Mouse (Mus musculus): ENCODE data around the gene Kxd1.
"Not testable (repeated sequence)": the region's sequence is repeated elsewhere in the genome, so short reads cannot be mapped to it uniquely, and the experiment has no call there.

Kxd1 gene

DNA sequence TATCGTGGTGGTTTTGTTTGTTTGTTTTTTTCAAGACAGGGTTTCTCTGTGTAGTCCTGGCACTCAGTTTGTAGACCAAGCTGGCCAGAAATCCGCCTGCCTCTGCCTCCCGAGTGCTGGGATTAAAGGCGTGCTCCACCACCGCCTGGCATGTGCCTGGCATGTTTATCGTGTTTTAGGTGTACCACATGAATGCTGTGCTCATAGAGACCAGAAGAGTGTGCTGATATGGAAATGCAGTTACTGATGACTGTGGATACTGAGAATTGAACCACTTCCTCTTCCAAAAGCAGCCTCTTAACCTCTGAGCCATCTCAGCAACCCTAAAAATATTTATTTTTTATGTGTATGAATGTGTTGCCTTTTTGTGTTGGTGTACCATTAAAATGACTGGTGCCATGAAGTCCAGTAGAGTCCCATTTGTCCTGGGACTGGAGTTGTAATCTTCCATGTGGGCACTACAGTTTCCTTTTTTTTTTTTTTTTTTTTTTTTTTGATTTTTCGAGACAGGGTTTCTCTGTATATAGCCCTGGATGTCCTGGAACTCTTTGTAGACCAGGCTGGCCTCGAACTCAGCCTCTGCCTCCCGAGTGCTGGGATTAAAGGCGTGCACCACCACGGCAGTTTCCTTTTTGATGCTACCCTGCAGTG lies 15.4 kb downstream of the Kxd1 start:
- DNase-seq, result no peak

DNA sequence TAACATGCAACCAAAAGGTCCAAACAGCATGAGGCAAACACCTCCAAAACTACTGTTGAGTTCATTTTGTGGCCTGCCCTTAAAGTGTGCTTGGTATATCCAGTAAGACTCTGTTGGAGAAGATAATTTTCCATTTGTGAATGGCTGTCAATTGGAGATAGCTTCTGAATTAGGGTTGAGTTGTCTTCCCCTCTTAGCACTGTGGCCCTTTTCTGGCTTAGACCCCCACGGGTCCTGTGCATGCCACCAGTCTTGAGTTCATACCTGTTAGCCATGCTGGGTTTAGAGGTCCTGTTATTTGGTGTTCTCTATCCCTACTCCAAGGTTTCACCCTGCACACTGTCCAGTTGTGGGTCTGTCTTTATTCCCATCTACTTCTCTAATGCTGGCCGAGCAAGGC lies 16.0 kb downstream of the Kxd1 start:
- no peak for DNase-seq

DNA sequence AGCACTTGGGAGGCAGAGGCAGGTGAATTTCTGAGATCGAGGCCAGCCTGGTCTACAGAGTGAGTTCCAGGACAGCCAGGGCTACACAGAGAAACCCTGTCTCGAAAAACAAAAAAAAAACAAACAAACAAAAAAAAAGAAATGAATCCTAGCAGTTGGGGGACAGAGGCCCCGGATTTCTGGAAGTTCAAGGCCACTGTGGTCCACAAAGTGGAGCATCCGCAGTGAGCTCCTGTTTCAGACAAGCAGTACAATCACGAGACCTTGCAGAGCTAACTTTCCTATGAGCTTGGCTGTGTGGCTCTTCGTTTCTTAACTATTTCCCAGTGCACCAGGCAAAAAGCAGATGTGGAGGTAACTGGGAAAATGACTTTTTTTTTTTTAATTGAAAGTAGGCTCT lies 16.6 kb downstream of the Kxd1 start:
- DNase-seq, result not testable (repeated sequence)

DNA sequence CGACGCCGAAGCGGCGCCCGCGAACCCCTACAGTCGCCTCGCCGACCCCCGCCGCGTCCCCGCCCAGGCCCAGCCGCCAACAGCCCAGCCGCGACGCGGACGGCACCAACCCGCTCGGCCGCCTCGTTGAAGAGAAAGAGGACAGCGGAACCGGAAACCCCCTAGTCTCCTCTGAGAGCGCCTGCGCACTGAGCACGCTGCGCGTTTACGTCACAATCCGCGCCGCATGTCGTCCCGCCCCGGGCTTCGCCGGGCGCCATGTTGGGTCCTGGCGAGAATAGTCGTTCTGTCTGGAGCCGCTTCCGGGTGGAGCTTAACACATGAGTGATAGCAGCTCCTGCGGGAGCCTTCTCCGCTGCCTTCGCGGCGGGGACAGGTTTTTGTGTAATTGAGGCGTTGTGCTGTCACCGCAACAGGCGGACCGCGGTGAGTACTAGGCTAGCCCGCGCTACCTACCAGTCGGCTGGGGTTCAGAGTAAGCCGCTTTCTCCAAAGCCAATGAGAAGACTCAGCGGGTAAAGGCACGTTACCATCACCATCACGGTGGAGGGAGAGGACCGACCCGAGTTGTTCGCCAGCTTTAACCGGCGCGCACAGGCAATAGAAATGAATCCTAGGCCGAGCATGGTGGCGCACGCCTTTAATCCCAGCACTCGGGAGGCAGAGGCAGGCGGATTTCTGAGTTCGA lies 17.4 kb downstream of the Kxd1 start, which contains the start of gene Uba52:
Gene Uba52, minus strand, starts transcription at position 574 of the 688 bp plus-strand sequence.
- DNase-seq, result peak; percentile 99

DNA sequence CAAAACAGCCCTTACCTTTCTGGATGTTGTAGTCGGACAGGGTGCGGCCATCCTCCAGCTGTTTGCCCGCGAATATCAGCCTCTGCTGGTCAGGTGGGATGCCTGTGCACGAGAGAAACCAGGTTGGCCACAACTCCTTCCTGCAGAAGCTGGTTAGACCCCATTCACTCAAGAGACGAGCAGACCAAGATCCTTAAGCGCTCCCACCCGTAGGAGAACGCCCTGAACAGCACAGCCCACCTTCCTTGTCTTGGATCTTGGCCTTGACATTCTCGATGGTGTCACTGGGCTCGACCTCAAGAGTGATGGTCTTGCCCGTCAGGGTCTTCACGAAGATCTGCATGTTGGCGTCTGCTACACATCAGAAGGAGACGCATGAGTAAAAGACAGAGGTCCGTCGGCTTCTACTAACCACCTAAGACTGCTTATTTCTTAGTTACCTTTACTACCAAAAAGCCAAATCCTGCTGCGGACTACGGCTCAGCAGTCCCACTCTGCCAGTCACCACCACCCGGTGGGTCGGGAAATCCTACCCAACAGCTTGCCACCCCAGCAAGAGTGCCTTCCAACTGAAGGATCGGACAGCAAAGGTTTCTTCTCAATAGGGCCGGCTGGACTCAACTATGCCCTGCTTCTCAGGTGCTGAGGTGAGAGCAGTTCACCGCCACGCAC lies 18.3 kb downstream of the Kxd1 start:
- DNase-seq, result no peak

DNA sequence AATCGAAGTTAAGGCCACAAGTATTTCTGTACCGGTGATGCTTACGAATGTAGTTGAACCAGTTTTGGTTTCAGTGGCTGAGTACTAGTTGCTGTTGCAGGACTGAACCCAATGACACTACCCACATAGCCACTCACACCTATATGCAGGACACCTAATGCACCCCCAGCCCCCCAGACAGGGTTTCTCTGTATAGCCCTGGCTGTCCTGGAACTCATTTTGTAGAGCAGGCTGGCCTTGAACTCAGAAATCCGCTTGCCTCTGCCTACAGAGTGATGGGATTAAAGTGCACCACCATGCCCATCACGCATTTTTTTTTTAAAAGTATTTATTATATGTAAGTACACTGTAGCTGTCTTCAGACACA lies 20.7 kb downstream of the Kxd1 start:
- DNase-seq, result no peak

DNA sequence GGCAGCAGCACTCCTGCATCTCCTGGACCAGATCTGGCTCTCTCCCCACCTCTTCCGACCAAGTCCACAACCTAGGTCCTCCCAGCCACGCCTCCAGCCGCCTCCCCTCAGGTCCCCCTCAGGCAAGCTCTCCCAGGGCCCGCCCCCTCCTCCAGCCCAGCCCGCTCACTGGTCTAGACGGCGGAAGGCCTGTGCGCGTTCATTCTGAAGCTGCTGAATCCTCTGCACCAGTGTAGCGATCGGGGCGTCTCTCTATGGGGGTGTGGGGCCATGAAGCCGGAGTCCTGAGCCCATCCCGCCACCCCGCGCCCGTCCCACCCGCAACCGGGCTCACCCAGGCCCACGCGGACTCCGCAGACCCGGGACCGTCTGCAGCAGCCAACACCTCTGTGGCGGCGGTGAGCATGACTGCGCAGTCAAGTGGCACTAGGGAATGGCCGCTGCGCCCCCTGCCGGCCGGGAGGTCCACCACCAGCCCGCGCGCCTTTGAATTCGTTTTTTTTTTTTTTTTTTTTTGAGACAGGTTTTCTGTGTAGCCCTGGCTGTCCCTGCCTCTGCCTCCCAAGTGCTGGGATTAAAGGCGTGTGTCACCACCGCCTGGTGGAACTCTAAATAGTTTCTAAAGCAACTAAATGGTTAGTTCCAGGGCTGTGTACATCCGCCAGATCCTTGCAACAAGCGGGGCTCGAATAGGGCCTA lies 21.3 kb downstream of the Kxd1 start, which contains the start of gene Rex1bd:
Gene Rex1bd, minus strand, starts transcription at position 425 of the 699 bp plus-strand sequence.
- DNase-seq, result peak; percentile 95

DNA sequence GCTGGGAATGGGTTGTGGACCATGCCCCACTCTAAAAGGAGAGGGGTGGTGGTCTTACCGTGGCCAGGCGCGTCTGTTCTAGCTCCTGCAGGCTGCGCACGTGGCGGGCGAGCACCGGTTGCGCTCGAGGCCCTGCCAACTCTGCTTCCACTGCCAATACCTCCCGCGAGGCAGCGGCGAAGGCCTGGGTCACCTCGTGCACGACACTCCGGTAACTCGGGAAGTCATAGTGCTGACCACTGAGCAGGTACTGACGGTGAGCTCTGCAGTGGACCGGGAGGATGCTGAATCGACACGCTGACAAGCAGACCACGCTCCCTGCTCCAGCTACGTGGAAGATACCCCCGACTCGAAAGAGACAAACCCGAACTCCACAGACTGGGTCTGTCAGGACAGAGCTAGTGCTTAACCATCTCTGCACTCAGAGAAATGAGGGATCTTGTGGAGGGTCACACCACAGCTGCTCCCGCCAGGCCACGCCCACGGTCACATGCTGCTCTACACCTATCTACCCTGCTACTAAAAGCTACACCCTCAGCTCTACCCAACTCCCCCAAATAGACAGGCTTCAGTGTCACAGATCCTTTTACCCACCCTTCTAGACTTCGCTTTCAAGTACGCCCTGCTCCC lies 21.9 kb downstream of the Kxd1 start:
- DNase-seq, result no peak

DNA sequence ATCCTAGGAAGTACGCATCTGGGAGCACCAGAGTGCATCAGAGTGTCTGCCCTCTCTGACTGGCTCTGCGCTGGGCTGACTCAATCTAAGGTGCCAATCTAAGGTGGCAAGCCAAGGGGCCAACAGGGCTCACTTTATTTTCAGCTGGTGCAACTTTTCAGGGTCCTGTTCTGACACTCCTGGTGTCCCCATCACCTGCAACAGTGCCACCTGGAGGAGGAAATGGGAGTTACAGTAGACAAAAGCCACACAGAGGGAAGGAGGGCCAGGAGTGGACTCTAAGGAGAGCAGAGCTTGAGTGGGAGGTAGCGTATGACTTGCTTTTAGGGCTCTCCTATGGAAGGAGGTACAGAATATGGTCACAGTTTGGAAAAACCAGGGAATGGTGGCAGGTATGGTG lies 22.9 kb downstream of the Kxd1 start:
- DNase-seq, result peak; percentile 80

DNA sequence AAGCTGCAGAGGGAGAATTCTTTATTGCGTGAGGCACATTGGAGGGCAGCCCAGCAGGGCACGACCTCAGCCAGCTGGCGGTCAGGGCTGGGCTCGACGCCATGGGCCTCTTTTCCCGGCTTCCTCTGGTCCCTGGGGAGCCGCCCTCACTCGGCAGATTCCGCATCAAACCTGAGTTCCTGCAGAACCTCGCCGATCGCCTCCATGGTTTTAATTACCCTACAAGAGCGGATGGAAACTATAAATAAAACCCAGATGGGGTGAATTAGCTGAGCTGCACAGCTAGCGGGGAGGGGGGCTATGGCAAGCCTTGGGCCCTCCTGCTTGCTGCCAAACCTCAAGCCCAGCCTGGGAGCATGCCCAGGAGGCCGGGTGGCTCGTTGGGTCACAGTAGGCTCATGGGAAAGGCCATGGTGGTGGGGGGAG lies 23.5 kb downstream of the Kxd1 start:
- DNase-seq, result peak; percentile 81

DNA sequence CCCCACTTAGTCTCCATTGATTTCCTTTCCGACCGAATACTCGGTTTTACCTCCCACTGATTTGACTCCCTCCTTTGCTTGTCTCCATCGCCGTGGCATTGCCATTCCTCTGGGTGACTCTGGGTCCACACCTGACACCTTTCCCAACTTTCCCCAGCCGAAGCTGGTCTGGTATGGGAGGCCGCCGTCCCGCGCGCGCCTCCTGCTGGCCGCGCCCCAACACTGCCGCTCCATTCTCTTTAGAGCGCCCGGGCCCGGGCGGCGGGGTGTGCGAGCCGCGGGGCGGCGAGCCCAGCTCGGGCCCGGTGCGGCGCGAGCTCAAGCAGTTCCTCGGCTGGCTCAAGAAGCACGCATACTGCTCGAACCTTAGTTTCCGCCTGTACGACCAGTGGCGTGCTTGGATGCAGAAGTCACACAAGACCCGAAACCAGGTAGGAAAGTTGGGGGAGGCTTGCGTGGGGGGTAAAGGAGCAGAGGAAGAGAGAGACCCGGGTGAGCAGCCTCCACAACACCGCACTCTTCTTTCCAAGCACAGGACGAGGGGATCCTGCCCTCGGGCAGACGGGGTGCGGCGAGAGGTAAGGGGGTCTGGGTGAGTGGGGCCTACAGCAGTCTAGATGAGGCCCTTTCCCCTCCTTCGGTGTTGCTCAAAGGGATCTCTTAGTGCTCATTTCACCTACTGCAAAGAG lies 24.6 kb downstream of the Kxd1 start:
- DNase-seq, result peak; percentile 88

DNA sequence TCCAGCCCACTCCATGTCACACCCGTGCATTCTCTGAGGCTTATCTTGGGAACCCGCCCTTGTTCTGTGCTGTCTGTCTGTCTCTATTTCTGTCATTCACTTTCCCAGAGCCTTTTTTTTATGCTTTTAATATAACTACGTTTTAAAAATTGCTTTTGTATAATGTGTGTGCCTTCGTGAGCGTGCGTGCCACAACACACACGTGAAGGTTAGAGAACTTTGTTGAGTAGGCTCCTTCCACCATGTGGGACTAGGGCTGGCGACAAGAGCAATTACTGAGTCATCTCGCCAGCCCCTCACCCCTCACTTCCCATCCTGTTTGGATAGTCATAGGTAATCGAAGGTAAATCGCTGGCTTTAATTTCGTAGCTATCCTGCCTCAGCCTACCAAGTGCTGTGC lies 25.2 kb downstream of the Kxd1 start:
- no peak for DNase-seq

DNA sequence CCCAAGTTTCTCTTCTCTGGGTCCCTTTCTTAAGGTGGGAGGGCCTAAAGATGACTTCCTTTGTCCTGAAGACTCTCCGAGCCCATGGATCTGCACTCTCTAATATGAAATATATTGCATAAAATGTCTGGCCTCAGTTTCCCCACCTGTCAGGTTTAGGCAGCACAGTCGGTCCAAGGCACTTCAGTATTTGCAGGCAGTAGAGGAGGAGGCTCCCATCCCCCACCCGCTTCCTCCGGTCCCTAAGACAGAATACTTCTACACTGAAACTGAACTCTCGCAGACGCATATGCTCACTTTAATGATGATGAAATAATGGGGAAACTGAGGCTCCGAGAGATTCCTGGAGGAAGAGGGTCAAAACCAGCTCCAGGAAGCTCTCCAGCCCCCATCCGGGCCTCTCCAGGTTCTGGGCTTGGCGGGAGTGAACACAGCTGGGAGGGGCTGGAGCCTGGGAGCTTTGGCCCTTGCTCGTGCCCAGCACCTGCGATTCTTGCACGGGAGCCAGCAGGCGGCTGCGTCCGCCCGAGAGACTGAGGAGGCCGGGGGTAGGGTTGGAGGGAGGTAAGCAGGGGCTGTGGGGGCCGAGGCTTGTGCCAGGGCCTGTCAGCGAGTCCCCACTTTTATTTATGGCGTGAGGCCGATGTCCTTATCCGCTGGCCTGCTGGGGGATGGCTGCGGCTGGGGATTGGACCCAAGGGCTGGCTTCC lies 25.8 kb downstream of the Kxd1 start:
- DNase-seq, result peak; percentile 34

DNA sequence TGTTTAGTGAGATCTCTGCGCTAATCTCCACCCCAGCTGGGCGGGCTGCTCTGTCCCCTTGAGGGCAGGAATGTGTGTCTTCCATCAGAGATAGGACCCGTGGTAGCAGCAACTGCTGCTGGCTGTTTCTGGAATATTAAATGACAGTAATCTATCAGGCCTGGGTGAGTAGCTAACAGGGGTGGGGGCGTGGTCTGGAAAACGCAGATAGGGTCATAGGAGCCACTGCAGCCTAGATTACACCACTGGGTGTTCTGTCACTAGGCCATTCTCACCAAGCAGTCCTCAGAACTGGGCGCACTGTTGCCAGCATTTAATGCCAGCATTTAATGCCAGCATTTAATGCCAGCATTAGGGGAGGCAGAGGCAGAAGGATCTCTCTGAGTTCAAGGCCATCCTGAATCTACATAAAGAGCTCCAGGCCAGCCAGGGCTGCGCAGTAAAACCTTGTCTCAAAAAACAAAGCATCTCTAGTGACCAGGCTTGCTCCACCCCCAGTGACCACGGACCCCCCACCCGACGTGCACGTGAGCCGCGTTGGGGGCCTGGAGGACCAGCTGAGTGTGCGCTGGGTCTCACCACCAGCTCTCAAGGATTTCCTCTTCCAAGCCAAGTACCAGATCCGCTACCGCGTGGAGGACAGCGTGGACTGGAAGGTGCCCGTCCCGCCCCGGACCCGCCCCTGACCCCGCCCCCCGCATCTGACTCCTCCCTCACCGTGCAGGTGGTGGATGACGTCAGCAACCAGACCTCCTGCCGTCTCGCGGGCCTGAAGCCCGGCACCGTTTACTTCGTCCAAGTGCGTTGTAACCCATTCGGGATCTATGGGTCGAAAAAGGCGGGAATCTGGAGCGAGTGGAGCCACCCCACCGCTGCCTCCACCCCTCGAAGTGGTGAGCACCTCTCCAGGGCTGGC lies 27.1 kb downstream of the Kxd1 start:
- DNase-seq, result peak; percentile 20

DNA sequence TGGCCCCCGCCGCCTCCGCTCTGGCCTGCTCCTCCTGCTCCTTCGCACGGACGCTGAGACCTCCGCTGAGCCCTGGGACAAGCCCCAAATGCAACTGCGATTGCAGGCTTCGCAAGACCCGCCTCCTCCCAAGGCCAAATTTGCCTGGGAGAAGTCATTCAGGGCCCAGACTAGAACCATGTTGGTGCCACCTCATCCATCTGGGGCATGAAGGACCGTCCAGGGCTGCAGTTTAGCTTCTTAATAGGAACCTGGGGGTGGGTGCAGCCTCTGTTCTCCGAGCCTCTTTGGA lies 32.0 kb downstream of the Kxd1 start:
- DNase-seq, result peak; percentile 42

DNA sequence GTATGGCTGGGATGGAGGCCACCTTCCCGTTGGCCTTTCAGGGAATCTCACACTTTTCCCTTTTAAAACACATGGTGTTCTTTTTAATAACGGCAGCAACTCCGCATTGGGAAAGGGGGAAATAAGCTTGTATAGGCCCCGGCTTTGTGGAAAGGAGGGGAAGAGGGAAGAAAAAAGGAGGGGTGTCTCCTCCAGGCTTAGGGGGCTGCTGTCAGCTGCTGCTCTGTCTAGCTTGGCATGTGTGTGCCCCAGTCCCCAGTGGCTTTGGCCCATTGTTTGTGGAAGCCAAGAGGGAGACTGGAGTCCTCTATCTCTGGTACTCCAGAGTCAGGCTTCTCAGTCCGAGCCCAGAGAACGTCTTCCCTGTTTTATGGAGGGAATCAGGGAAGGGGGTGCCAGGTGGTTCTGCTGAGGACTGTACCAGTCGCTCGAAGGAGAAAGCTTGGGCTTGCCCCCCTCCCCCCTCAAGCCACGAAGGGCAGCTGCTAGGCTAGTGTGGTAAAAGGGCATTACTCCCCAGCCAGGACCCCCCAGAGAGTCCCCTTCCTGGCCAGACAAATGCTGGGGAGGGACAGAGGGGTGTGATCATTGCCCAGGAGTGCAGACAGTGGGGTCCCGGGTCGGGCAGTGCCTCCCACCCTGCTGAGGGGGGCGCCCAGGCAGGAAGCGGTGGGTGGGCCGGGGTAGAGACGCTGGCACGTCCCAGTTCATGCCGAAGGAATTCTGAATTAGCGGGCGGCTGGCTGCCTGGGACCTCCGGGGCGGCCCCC lies 32.6 kb downstream of the Kxd1 start:
- peak; percentile 13 for DNase-seq

DNA sequence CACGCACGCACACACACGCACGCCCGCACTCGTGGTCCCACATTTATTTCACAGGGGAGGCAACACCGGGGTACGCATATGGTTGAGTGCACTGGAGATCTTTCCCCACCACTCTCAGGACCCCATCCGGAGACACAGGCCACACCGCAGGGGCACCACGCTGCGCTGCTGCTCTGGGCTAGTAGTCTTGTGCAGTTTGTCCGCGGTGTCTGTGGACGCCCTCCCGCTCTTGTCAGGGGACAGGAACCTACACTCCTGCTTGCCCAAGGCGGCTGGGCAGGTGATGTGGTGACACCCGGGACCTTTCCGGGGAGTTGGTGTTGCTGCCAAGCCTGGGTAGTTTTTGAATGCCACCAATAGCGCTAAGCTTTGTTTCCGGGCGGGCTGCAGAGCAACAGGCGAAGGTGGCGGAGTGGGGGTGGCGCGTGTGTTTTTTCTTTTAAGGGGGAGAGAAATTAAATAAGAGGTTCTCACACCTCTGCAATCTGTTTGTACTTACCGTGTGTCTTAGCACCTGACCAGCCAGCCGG lies 33.3 kb downstream of the Kxd1 start:
- peak; percentile 21 for DNase-seq

DNA sequence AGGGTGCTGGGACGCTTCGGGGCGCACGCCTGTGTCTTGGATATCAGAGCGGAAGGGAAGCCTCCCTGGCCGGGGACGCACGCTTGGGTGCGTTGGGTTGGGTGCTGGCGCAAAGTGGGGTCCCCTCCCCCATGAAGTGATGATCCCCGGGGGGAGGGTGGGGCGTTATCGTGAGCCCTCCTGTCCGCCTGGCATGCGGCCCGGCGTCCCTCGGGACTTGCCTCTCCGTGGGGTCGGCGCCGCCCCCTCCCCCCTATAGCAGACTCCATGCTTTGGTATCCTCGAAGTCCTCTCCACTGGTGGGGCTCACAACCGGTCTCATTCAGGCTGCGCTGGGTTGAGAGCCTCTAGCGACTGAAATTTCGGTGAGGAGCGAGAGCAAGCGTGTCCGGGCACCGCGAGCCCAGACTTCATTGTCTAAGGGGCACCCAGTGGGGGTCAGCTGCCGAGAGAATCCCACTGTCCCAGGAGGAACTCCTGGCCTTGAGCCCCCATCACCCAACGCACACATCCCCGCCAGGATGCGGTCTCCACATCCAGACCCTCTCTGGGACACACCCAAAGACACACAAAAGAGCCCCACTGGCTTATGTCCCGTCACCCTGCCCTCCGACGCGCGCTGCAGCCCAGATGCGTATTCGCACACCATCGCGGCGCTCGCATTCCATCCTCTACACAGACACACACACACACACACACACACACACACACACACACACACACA lies 33.9 kb downstream of the Kxd1 start:
- peak; percentile 24 for DNase-seq

All from embryo, embryonic 11 days (tissue).